Mouse (Mus musculus) heart, adult 9 months (tissue): ENCODE results near the gene Tab2.
"Not testable (repeated sequence)": the region's sequence is repeated elsewhere in the genome, so short reads cannot be mapped to it uniquely, and the experiment has no call there.

Experiments used
- DNase-seq, 2 experiments: peaks; one replicate each; pipeline ENCODE4 v3.0.0; 2022; ENCODE audit warnings: low spot score in 2 of 2

Gene Tab2

DNA sequence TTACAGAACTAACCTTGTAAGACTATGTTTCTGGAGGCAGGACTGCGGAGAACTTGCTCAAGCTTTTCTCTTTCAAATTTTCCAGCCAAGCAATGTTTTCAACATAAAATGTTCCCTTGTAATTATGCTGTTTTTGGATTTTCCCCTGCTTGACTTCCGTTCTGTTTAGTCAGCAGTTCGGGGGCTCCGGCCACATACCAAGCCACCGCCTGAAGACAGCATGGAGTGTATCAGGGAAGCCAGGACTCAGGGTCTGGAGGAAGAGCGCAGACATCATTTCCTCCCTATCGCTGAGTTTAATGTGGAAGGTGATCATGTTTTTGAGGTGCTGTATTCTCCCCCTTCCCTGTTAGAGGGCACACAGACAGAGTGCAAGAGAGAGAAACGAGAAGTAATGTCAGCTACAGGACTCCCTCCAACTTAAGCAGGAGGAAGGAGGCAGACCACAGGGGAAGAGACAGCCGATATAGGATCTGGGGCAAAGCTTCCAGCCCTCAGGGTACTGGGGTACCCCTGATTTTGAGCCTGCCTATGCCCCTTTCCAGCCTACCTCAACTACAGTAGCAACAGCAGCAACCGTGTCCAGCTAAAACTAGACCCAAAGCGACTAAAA is 67.7 kb downstream of the Tab2 start:
- DNase-seq: no peak

DNA sequence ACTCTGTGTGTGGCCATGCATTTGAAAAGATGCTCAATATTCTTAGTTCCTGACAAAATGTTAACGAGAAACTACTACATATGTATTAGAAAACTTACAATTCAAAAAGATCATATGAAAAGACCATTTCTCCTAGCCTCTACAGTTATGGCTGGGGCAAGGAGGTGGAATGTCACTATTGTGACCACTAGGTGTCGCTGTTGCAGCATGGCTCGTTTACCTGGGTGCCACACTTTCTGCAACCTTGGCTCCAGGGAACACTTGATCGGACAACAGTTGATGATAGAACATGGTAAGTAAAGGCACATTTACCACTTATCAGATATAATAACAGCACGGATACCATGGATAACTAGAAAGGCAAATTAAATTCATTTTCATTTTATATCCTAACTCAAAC is 72.5 kb downstream of the Tab2 start:
- DNase-seq: peak; percentile 27 to 57

DNA sequence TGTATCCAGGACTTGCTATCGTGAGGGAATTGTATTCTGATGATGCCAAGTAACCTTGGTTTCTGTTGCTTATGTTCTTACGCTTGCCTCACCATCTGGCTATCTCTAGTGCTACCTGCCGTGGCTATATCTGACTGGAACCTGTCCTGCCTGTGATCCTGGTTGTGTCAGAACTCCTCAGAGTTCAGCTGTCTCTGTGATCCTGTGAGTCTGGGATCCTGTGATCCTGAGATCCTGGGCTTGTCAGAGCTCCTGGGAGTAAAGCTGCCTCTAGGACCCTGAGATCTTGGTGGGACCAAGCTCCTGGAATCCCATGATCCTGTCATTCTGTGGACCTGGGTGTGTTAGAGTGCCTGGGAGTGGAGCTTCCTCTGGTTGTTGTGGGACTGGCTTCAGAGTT is 74.1 kb downstream of the Tab2 start:
- no peak for DNase-seq

DNA sequence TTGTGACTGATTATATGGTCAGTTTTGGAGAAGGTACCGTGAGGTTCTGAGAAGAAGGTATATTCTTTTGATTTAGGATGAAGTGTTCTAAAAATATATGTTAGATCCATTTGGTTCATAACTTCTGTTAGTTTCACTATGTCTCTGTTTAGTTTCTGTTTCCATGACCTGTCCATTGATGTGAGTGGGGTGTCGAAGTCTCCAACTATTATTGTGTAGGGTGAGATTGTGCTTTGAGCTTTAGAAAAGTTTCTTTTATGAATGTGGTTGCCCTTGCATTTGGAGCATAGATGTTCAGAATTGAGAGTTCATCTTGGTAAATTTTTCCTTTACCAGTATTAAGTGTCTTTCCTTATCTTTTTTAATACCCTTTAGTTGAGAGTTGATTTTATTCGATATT is 75.7 kb downstream of the Tab2 start:
- DNase-seq: not testable (repeated sequence)

DNA sequence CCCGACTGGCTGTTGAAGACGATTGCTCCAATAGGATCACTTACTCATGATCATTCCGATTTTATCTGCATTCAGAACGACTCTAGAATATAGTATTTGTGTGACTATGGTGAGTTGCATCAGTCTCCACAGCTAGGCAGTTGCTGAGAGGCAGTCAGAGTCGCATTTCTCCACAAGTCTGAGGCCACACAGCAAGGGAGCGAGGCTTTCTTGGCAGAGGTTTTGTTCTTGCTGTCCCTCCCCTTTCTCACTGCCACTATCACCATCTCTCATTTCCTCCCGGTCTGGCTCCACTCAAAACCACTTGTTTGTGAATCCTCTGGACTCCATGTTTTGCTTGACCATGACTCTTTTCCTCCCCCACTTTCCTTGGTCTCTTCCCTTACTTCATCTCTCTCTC is 81.8 kb downstream of the Tab2 start:
- no peak for DNase-seq

DNA sequence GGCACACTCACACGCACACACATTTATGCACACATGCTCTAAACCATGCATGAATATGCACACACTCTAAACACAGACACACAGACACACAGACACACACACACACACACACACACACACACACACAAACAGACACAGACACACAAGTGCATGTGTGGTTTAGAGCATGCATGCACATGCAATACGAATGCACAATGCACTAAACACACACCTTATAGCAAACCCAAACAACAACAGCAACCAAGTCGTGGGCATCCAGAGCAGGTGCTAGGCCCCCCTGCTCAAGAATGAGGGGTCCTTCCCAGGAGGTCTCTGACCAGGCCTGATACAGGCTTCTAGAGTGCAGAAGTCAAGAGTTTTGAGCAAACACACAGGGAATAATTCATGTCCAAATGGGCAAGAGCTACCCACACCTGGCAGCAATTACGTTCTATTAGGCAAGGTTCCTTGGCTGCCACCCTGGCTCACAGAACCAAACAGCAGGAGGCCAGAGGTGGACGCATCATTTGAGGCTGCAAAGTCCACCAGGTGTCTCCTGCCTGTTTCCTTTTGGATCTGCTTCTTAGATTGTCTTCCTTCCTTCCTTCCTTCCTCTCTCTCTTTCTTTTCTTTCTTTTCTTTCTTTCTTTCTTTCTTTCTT is 84.5 kb downstream of the Tab2 start:
- DNase-seq: no peak

DNA sequence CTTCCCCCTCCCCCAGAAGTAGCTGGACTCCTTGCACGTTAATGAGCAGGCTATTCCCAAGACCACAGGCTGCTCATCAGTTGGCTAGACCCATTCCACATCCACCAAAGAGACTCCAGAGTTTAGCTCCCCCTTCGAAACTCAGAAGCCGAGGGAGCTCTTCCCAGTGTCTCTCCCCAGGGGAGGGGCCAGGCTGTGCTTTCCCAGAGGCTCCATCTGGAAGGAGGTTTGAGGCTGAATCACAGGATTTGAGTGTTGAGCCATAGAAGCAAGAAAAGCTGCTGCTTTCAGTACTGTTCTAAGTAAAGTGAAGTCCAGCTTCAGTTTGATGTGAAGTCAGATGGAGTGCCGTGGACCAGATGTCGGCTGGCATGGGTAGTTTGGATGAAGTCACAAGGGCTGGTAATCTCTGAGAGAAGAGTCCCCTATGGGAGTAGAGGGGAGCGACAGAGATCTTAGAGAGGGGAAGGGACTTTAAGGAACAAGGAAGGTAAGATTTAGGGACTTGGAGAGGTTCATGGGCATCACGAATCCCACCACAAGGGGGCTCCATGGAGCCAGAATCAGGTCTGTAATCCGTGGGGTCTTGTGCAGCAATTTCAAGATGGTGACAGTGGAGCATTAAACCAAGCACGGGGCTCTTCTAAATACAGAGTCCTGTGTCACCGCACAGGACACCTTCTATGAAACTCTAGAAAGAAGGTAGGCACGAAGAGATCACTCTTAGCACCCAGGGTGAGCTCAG is 85.3 kb downstream of the Tab2 start:
- peak; percentile 22 to 26 for DNase-seq

DNA sequence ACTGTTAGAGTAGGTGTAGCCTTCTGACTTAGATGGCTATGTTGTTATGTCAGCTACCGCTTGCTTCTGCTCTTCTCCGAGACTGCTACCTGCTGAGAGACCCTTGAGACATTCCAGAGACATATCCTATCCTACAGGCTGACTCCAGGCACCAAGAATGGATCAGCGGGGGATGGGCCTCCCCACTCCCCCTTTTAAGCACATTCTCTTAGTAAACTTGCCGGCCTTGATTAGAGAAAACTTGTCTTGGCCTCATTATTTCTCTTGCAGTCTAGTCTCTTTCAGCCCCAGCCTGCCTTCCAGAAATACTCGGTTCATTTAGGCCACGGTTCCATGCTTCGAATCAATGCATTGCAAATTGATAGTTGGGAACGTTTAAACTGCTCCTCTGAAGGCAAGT is 86.3 kb downstream of the Tab2 start:
- no peak for DNase-seq

DNA sequence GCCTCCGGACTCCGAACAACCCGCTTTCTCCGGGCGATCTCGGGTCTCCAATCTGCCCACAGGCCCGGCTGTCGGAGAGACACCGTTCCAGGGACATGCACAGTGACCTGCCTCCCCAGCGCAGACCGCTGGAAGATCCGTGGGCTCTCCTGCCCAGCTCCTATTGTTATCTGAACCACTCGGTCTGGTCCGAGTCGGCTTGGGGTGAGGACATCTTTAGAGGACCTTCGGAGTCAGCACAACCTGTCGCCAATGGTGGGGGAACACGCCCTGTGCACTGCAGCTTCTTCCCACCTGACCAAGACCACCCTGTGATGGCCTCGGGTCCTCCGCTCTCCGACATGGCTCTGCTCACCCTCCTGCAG is 88.4 kb downstream of the Tab2 start:
- no peak for DNase-seq

DNA sequence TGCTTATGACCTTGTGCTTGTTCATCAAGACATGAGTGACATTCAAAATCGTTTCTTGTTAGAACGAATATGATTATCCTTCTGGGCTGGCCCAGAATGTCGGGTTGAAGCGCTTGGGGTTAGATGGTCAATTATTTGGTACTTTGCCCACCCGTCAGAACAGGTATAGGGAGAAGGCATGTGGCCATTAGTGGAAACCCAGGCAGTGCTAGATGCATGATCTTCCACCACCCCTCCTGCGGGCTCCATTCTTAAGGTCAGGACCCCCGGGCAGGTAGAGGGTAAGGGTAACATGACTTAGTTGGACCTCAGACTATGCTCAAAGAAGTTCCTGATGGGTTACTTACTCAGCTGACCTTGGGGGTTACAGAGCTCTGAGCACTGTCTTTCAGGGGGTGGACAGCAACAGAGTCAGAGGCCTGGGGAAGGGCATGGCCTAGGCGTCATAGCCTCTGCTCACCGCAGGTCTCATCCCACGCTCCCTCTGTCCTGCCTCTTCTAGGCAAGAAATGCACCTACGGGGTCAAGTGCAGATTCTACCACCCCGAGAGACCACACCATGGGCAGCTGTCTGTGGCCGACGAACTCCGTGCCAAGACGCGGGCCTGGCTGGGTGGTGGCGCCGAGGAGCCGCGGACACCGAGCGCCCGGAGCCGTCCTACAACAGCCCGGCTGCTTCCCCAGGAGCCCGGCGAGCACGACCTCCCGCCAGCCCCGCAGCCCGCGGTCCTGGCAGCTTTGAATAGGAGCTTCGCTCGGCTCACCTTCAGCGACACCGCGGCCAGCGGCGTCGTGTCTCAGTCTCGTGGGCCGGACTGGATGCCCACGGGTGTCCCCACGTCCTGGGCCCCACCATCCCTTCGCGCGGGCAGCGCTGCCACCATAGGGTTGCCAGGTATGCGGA is 89.0 kb downstream of the Tab2 start:
- no peak for DNase-seq

DNA sequence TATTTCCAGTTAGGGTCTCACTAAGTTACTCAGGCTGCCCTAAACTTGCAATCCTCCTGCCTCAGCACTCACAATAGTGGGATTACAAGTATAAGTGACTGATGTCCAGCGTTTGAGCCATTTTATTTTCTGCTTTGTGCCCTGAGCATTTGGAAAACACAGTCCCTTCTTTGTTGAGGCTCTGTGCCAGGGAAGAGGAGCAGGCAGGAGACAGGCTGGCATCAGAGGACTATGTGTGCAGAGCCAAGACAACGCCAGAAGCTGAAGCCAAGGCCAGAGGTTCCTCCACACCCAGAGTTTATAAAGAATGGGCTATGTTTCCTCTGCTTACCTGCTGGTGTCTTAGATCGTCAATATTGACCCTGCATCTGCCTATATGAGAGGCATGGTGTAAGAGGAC is 91.2 kb downstream of the Tab2 start:
- no peak for DNase-seq

DNA sequence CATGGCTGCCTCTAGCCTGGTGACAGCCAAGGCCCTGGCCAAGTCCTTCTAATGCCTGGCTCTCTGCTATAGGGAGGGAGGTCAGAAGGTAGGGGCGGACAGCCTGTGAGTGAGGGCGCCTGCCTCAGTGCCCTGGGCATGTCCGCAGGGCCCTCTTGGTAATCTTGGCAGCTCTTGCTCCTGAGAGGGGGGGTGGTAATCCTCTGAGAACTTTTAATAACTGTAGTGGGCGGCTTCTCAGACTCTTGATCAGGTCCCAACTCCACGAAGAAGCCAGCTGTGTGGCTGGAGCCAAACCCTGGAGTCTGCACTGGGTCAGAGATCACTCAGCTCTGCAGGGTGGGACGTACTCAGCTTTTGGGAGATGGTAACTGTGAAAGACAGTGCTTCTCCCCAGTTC is 91.8 kb downstream of the Tab2 start:
- no peak for DNase-seq

DNA sequence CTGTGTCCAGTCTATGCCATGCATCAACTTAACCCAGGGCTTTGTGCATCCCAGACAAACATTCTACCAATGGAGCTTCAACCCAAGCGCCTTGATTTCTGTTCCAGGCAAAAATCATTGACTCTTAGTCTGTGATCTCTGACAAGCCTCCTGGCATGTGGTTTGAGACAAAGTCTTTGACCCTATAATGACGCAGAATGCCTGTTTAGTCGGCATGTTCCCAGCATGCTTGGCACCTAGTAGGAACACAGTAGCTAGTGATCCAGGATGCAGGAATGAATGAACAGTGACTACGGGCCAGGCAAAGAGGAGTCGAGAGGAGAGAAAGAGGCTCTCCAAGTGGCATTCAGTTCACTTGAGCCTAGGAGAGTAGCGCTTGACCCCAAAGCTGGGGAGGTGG is 92.6 kb downstream of the Tab2 start:
- no peak for DNase-seq

DNA sequence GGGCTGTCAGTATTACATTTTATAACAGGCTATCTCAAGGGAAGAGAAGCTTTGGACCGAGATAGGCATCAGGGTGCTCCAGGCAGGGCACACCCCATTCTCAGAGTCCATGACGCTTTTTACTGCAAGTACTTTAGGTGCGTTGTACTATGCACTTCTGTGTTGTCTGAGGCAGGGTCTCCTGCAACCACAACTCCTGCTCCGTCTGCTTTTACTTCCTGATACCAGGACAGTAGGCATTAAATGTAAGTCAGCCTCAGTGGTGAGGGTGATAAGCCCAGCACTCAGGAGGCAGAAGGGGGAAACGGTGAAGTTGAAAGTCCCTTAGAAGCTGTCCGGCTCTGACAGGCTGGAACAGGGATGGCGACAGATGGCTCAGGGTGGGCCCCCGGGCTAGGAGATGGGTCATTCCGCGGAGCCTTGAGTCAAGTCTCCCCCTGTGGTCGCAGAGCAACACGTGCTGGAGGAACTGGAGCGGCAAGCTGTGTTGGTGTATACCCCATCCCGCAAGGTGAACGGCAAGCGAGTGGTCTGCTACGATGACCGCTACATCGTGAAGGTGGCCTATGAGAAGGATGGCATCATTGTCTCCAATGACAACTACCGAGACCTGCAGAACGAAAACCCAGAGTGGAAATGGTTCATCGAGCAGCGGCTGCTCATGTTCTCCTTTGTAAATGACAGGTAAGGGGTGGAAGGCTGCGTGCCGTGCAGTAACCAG is 93.9 kb downstream of the Tab2 start:
- no peak for DNase-seq

DNA sequence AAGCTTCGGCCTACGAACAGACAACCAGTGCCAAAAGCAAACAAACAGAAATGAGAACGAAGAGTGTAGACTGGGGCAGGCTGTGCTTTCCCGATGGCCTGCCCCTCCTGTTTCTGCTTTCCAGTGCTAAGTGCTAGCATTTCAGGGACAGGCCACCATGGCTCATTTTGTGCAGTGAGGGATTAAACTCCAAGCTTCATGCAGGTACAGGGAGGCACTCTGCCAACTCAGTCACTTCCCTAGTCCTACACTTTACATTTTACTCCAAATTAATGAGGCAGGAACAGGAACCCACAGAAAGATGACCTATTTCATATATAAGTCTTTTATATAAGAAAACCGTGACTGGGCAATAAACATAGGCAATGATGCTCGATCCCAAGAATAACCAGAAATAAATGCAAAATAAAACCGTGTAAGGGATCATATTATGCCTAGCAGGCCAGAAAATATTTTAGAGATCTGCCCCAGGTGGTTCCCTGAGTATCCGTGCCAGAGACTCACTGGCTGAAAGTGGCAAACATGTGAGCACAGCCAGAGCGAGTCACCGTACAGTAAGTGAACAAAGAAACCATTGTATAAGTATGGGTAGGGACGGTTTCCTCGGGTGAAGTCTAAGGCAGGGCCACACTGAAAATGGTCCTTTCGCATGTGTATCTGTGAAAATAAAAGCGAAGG is 94.6 kb downstream of the Tab2 start:
- no peak for DNase-seq

DNA sequence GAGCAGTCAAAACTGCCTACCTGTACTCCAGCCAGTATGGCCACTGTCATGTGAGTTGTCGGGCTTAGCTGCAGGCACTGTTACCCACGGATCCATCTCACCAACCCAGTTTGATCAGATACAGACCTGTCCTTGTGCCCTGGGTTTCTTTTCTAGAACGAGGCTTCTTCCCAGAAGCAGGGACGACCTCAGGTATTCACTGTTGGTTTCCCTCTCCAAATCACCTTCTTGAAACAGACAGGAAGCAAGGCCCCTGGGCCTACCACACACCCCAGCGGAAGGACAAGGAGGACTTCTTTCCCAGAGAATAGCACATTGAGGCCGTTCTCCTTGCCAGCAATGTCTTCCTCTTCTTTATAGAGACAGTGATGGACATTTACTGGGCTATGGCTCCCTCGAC is 95.5 kb downstream of the Tab2 start:
- no peak for DNase-seq
